Mouse (Mus musculus) adipocyte (in vitro differentiated cells): ENCODE results near the gene Apob.

Experiments
- DNase-seq: peaks from one replicate; pipeline ENCODE4 v3.0.0-alpha.2; 2016; ENCODE audit warnings: low spot score

Apob gene

GRCm38 (mm10) chr12:8038081-8038730 is 60.8 kb downstream of the Apob start:
- no peak for DNase-seq

GRCm38 (mm10) chr12:8042626-8043394 is 65.4 kb downstream of the Apob start:
- DNase-seq = peak; percentile 7

- DNase-seq = peak; percentile 19
These were observed 69.6 kb downstream of the Apob start for GRCm38 (mm10) chr12:8047046-8047445.

- no peak for DNase-seq
These were observed 70.4 kb downstream of the Apob start for GRCm38 (mm10) chr12:8047789-8048309.

GRCm38 (mm10) chr12:8056001-8056640 is 78.7 kb downstream of the Apob start:
- DNase-seq = no peak

GRCm38 (mm10) chr12:8059576-8059975 is 82.1 kb downstream of the Apob start:
- DNase-seq = peak; percentile 83

- DNase-seq = no peak
These were observed 86.1 kb downstream of the Apob start for GRCm38 (mm10) chr12:8063363-8064065.
